19 mouse cellular contexts compared by ENCODE assay signal in genomic region chr11:52091261-52091660, GRCm38 (mm10). TPM values are rescaled to one million over a fixed set of nuclear protein-coding genes. Genes with fewer than 3 reads are reported as not detected.
DNase-seq lines count a peak whose midpoint lies in the region.
"Had no signal": no experiment of that assay in that cellular context is flagged by ENCODE, and none has a peak within 500 bp of the region (broad histone marks: within the 10 kb centered on the region; RNA-seq: fewer than 3 reads in every experiment).

No protein-coding gene starts in this region.

- intact Hi-C loops in left cerebral cortex, postnatal 10 days (cut with DNase I), result no loop called here
- intact Hi-C loops in gastrocnemius, postnatal 14 days (cut with DNase I; ENCODE audit: low total_unique reads), result no loop called here

- peak; percentile 34 to 47 for DNase-seq in left cerebral cortex, adult 18-20 months (ENCODE audit: low spot score in 2 of 2)
- DNase-seq in left cerebral cortex, postnatal 10 days (ENCODE audit: extremely low spot score in 1 of 2, low spot score in 2 of 2), result no peak
- DNase-seq in 3T3-L1 (ENCODE audit: low read depth, low spot score), result peak; percentile 49
- DNase-seq in brain, adult 2 months (ENCODE audit: low read depth, low spot score), result peak; percentile 82
- DNase-seq in right cerebral cortex, postnatal 36 days (ENCODE audit: low spot score in 2 of 2), result peak; percentile 54 to 59
- no peak for DNase-seq in gastrocnemius, postnatal 14 days
- DNase-seq in ovary, postnatal 10 days (ENCODE audit: low spot score), result no peak
- DNase-seq: adrenal gland, adult 8-10 months; cerebellum, adult 11-12 months; cerebellum, adult 9-10 months; cerebellum, postnatal 25 days; gastrocnemius, adult 2 months; gastrocnemius, postnatal 36 days; heart, adult 18-20 months; heart, postnatal 10 days had no signal

RNA-seq across cellular contexts. Expression of gene Ppp2ca, which starts 7.2 kb away (rescaled TPM):
- total RNA-seq in left cerebral cortex, adult 18-20 months (2021), result 100 to 1,000 TPM; 120 to 124 TPM
- 100 to 1,000 TPM; 145 to 149 TPM for total RNA-seq in left cerebral cortex, postnatal 10 days (2021)
- total RNA-seq in gastrocnemius, postnatal 14 days (2021), result 10 to 100 TPM; 40.8 to 41.4 TPM

RNA-seq across cellular contexts. Expression of gene Olfr1373, which starts 54.1 kb away (rescaled TPM):
- total RNA-seq in left cerebral cortex, adult 18-20 months (2021), result not detected
- total RNA-seq in left cerebral cortex, postnatal 10 days (2021), result not detected
- total RNA-seq in gastrocnemius, postnatal 14 days (2021), result not detected
- total RNA-seq: adrenal gland, adult 8-10 months; adrenal gland, postnatal 36 days; ES-E14; gastrocnemius, adult 2 months; gastrocnemius, postnatal 36 days; heart, adult 18-20 months; heart, postnatal 10 days; hematopoietic stem cell, adult 5-6 weeks; hindbrain, postnatal 0 days had no signal

Comparison
In these comparisons a context has a peak if more than half of its experiments do, and no peak if none do; other contexts are left out.
1. DNase-seq: peak in left cerebral cortex, adult 18-20 months (2 of 2), 3T3-L1 (single experiment), brain, adult 2 months (single experiment) and right cerebral cortex, postnatal 36 days (2 of 2); none in left cerebral cortex, postnatal 10 days (0 of 2), gastrocnemius, postnatal 14 days (single experiment) and ovary, postnatal 10 days (single experiment).